Mouse (Mus musculus) CH12.LX (cell line): ENCODE measurements around the gene Map1a. TPM values are rescaled to one million over a fixed set of nuclear protein-coding genes. Genes with fewer than 3 reads are reported as not detected.
A peak's percentile ranks its signal among the peaks of the same experiment; 100 is the strongest.

Experiments used
- DNase-seq: peaks from one replicate; pipeline ENCODE4 v3.0.0-alpha.2; 2013; ENCODE audit errors: extremely low read depth
- H3K27ac ChIP-seq: 2 replicates; pipeline ENCODE4 v1.5.1; 2012; ENCODE audit warnings: low read depth, mild to moderate bottlenecking, control low read depth, moderate library complexity; ENCODE audit not compliant: insufficient read depth
- H3K27me3 ChIP-seq: replicated peaks from 2 replicates; pipeline ENCODE3; 2012; ENCODE audit warnings: inconsistent platforms
- H3K36me3 ChIP-seq, 2 experiments: replicated peaks in 1 of 2; 2 replicates each; pipeline versions ENCODE3 to v1.6.1; 2012; ENCODE audit warnings: inconsistent platforms in 1 of 2, low read length in 1 of 2, mild to moderate bottlenecking in 1 of 2, mixed read lengths in 1 of 2, moderate library complexity in 1 of 2; ENCODE audit not compliant: control insufficient read depth in 1 of 2, insufficient read depth in 1 of 2
- H3K4me1 ChIP-seq, 2 experiments: 2 replicates each; pipeline ENCODE4 v1.6.1; 2012; ENCODE audit warnings: inconsistent platforms in 1 of 2, moderate library complexity in 1 of 2; ENCODE audit not compliant: insufficient read depth in 2 of 2, control insufficient read depth in 1 of 2
- H3K4me2 ChIP-seq: 2 replicates; pipeline ENCODE4 v1.6.1; 2012; ENCODE audit warnings: low read depth, mild to moderate bottlenecking, control low read depth; ENCODE audit not compliant: poor library complexity, insufficient read depth, severe bottlenecking
- H3K4me3 ChIP-seq, 3 experiments: fragments of 150-350 bp in 1 of 3; sonication (generic) in 1 of 3; replicated peaks in 1 of 3; 2 replicates each; pipeline versions ENCODE3 to v1.5.1; 2011 to 2012; ENCODE audit warnings: low read depth in 2 of 3, low read length in 2 of 3, mild to moderate bottlenecking in 2 of 3, moderate library complexity in 2 of 3, control low read depth in 1 of 3, improper control_type of control experiment in 1 of 3, inconsistent platforms in 1 of 3, mixed read lengths in 1 of 3; ENCODE audit not compliant: poor library complexity in 1 of 3
- H3K79me2 ChIP-seq: replicated peaks from 2 replicates; pipeline ENCODE4 v1.6.1; 2012; ENCODE audit warnings: mild to moderate bottlenecking, moderate library complexity; ENCODE audit not compliant: control insufficient read depth, poor library complexity, insufficient read depth, severe bottlenecking; ENCODE audit errors: extremely low read depth
- H3K9ac ChIP-seq: 2 replicates; pipeline ENCODE4 v1.6.1; 2012; ENCODE audit warnings: low read depth, mild to moderate bottlenecking, control low read depth, moderate library complexity; ENCODE audit not compliant: insufficient read depth
- H3K9me3 ChIP-seq: replicated peaks from 2 replicates; pipeline ENCODE3; 2012; ENCODE audit warnings: low read length, inconsistent platforms, mixed read lengths
- CHD2 ChIP-seq: IDR thresholded peaks from 2 replicates; pipeline ENCODE4 v1.6.1; 2011; ENCODE audit warnings: low read length, improper control_type of control experiment
- CTCF ChIP-seq, 2 experiments: IDR thresholded peaks in 1 of 2; conservative IDR thresholded peaks in 1 of 2; 2 replicates each; pipeline ENCODE4 v1.5.1; 2011 to 2012; ENCODE audit warnings: low read depth in 2 of 2, low read length in 2 of 2, improper control_type of control experiment in 1 of 2, inconsistent platforms in 1 of 2, mild to moderate bottlenecking in 1 of 2, moderate library complexity in 1 of 2
- E2F4 ChIP-seq: IDR thresholded peaks from 2 replicates; pipeline ENCODE4 v1.6.1; 2011; ENCODE audit warnings: low read depth, low read length, improper control_type of control experiment; ENCODE audit not compliant: insufficient replicate concordance
- EP300 ChIP-seq: IDR thresholded peaks from 2 replicates; pipeline ENCODE4 v1.6.1; 2011; ENCODE audit warnings: low read length, improper control_type of control experiment
- ETS1 ChIP-seq: conservative IDR thresholded peaks from 2 replicates; pipeline ENCODE4 v1.6.1; 2012; ENCODE audit warnings: low read depth, mild to moderate bottlenecking, inconsistent platforms, low read length, improper control_type of control experiment, moderate library complexity
- HCFC1 ChIP-seq: IDR thresholded peaks from 2 replicates; pipeline ENCODE4 v1.6.1; 2012; ENCODE audit warnings: low read depth, mild to moderate bottlenecking, inconsistent platforms, low read length, improper control_type of control experiment
- JUND ChIP-seq: conservative IDR thresholded peaks from 2 replicates; pipeline ENCODE4 v1.6.1; 2011; ENCODE audit warnings: low read depth, low read length, improper control_type of control experiment
- MAX ChIP-seq: IDR thresholded peaks from 2 replicates; pipeline ENCODE4 v1.6.1; 2011; ENCODE audit warnings: low read length, improper control_type of control experiment
- MEF2A ChIP-seq: IDR thresholded peaks from 2 replicates; pipeline ENCODE4 v1.6.1; 2014; ENCODE audit warnings: low read depth, mild to moderate bottlenecking, inconsistent platforms, low read length, improper control_type of control experiment, borderline replicate concordance
- MXI1 ChIP-seq: IDR thresholded peaks from 2 replicates; pipeline ENCODE4 v1.6.1; 2011; ENCODE audit warnings: mild to moderate bottlenecking, low read depth, low read length, improper control_type of control experiment
- NELFE ChIP-seq: IDR thresholded peaks from 2 replicates; pipeline ENCODE4 v1.6.1; 2011; ENCODE audit warnings: low read depth, low read length, improper control_type of control experiment
- POLR2AphosphoS2 ChIP-seq: IDR thresholded peaks from 2 replicates; pipeline ENCODE4 v1.6.1; 2011; ENCODE audit warnings: low read depth, low read length, improper control_type of control experiment
- RAD21 ChIP-seq: IDR thresholded peaks from 2 replicates; pipeline ENCODE4 v1.6.1; 2011; ENCODE audit warnings: low read depth, mild to moderate bottlenecking, low read length, improper control_type of control experiment, moderate library complexity
- SMC3 ChIP-seq: IDR thresholded peaks from 2 replicates; pipeline ENCODE4 v1.6.1; 2011; ENCODE audit warnings: low read depth, low read length, improper control_type of control experiment
- USF2 ChIP-seq: conservative IDR thresholded peaks from 2 replicates; pipeline ENCODE4 v1.6.1; 2011; ENCODE audit warnings: low read depth, low read length, improper control_type of control experiment
- ZNF384 ChIP-seq: IDR thresholded peaks from 2 replicates; pipeline ENCODE4 v1.6.1; 2012; ENCODE audit warnings: low read depth, low read length, improper control_type of control experiment, inconsistent platforms
- dilution Hi-C: fragments of 300-500 bp; cut with MboI; formaldehyde crosslinking; loops from 2 replicates; pipeline ENCODE4 v1.14.3; 2020; ENCODE audit warnings: low sequenced_read_pairs; ENCODE audit not compliant: extremely low pct_unique_long_range_greater_than_20kb, extremely low pct_ligation_motif_present
- in situ Hi-C: fragments of 300-500 bp; cut with MboI; formaldehyde crosslinking; loops from 3 replicates; pipeline ENCODE4 v1.14.3; 2019; ENCODE audit warnings: low sequenced_read_pairs, low pct_ligation_motif_present, low pct_unique_long_range_greater_than_20kb, mixed read lengths
- polyA plus RNA-seq: library from polyadenylated mRNA; unstranded; fragments of >175 nt; gene quantifications from 2 replicates; pipeline ENCODE4 v1.2.1, GENCODE M21; 2012; ENCODE audit warnings: low read depth; ENCODE audit not compliant: insufficient read length
- total RNA-seq, 2 experiments: library from RNA; depleted of rRNA; stranded (reverse); fragments of 300-350 nt in 1 of 2; fragments of >200 nt in 1 of 2; gene quantifications; 2 replicates each; pipeline ENCODE4 v1.2.3; 2012 to 2014

Gene Map1a
- total and polyA plus RNA-seq, 3 experiments, result 0.16 to 7.2 (median 0.38) TPM

GRCm38 (mm10) chr2:121357494-121357893, 68.1 kb downstream of the Map1a start, which contains the start of gene Ckmt1:
Ckmt1 (plus strand) TSS chr2:121357714.
- in situ Hi-C loops (no loop called here), dilution Hi-C loops (no loop called here)
- Histone ChIP-seq H3K4me2 (peak within 1 kb of the TSS; percentile 65), H3K9me3 (no peaks in the 10 kb centered on the region), H3K4me1 (peaks cover 9 to 18% of the 10 kb centered on the region in 2 experiments), H3K79me2 (no peaks in the 10 kb centered on the region), H3K4me3 (peak within 1 kb of the TSS in 1 of 3 experiments; percentile 6), H3K27me3 (peaks cover 48% of the 10 kb centered on the region), H3K36me3 (peaks cover 5 to 15% of the 10 kb centered on the region in 2 experiments), H3K27ac (no peak within 1 kb of the TSS), H3K9ac (no peak within 1 kb of the TSS; the same call in 1 of the 2 replicates)
- no peak for DNase-seq
- TF ChIP-seq E2F4, result no peak
- no peak for TF ChIP-seq CHD2
- no peak for TF ChIP-seq NELFE
- TF ChIP-seq EP300, result no peak
- no peak for TF ChIP-seq MXI1
- no peak for TF ChIP-seq MAX

- dilution Hi-C loops (no loop called here), in situ Hi-C loops (no loop called here)
- Histone ChIP-seq H3K27me3 (peaks cover 51% of the 10 kb centered on the region), H3K36me3 (peaks cover 9 to 20% of the 10 kb centered on the region in 2 experiments), H3K4me2 (peak overlapping the region; percentile 65), H3K79me2 (no peaks in the 10 kb centered on the region), H3K27ac (no peak overlapping the region), H3K9me3 (no peaks in the 10 kb centered on the region), H3K9ac (no peak overlapping the region), H3K4me3 (peak overlapping the region in 1 of 3 experiments; percentile 6), H3K4me1 (peaks cover 9 to 18% of the 10 kb centered on the region in 2 experiments)
- no peak for DNase-seq
- TF ChIP-seq JUND (no peak), CTCF (conservative IDR thresholded peaks at IDR 0.05 in 1 of 2, IDR thresholded peaks at IDR 0.05 in 1 of 2; ENCODE audit: low read depth in 2 of 2, low read length in 2 of 2) (no peak), USF2 (no peak), ETS1 (no peak)
Observed at GRCm38 (mm10) chr2:121357961-121358360, 68.6 kb downstream of the Map1a start.

GRCm38 (mm10) chr2:121358381-121358780, 69.0 kb downstream of the Map1a start:
- peak overlapping the region; percentile 65 for H3K4me2 ChIP-seq
- in situ Hi-C loops, result no loop called here
- TF ChIP-seq RAD21 (no peak), POLR2AphosphoS2 (no peak), MEF2A (no peak), ZNF384 (no peak), HCFC1 (no peak), SMC3 (no peak)
- no peaks in the 10 kb centered on the region for H3K79me2 ChIP-seq
- peak overlapping the region in 1 of 3 experiments; percentile 6 for H3K4me3 ChIP-seq
- H3K27me3 ChIP-seq, result peaks cover 51% of the 10 kb centered on the region
- DNase-seq, result peak; percentile 14
- H3K9me3 ChIP-seq, result no peaks in the 10 kb centered on the region
- dilution Hi-C loops, result no loop called here
- H3K36me3 ChIP-seq, result peaks cover 11 to 23% of the 10 kb centered on the region in 2 experiments
- H3K9ac ChIP-seq, result no peak overlapping the region; the same call in 1 of the 2 replicates
- H3K27ac ChIP-seq, result no peak overlapping the region
- peaks cover 9 to 18% of the 10 kb centered on the region in 2 experiments for H3K4me1 ChIP-seq
